Mouse (Mus musculus) effector memory CD4-positive, alpha-beta T cell, adult 5 months (primary cell): ENCODE data around the gene Nfat5. TPM values are rescaled to one million over a fixed set of nuclear protein-coding genes. Genes with fewer than 3 reads are reported as not detected.

ENCODE experiments used
- polyA plus RNA-seq: library from polyadenylated mRNA; unstranded; fragments of 100-300 nt; shearing (Covaris generic); gene quantifications from one replicate; pipeline ENCODE4 v1.2.1, GENCODE M21; 2017

Nfat5 gene
- polyA plus RNA-seq: 22.5 TPM

DNA sequence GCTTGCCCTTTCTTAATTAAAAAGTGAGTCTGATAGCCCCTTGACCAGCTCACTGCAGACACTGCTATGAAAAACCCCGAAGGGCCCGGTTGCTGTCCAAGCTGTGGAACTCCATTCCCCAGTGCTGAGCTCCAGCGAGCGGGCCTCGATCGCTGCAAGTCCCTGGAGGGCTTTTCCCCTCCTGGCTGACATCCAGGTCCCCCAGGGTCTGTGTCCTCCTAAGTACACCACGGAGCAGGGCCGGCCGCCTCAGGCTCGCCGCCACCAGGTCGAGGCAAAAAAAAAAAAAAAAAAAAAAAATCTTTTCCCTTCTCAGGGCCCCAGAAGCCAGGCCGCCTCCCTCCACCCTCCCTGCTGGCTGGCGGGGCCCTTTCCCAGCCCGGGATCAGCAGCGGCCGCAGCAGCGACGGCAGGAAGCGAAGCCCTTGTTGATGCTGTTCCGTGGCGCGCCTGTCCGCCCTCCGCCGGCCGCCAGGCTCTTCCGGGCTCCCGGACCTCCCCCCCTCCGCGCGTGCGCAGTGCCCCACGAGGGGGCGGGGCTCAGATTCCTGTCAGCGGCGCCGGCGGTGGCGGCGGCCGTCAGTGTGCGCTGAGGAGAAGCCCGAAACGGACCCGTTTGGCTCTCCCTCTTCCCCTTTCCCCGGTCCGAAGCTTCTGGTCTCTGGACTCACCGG lies at the start of gene Nfat5:
Gene Nfat5, plus strand, starts transcription at position 543 of the 674 bp plus-strand sequence.

DNA sequence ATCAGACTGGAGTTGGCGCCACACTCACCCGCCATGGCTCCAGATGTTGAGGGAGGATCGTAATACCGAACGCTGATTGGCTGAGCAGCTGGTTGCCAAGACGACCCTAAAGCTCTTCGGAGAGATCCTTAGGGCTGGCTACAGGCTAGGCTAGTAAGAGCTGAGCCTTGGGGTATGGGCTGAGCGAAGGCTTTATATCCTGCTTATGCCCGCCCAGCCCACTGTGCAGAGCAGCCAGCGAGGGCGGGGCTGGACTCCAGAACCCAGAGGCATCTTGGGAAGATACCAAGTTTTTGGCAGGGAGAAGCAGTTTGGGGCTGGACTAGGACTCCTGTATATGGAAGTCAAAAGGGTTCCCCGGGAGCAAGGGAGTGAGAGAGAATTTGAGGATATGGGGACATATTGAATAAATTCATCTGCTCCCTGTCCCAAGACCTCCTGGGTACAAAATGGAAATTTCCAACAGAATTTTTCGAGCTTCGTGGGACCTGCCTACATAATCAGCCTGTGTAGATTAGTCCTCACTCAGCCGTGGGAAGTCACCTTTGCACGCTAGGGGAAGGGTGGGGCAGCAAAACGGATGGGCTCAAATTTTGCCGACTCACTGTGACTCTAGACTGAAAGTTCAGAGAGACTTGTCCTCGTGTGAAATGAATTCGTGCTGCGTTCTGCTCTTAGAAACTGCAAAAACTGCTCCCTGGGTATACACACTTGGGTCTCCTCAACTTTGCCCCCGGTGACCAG lies 109.9 kb downstream of the Nfat5 start, which contains the start of gene Nqo1:
Gene Nqo1, minus strand, starts transcription at position 169 of the 744 bp plus-strand sequence.

DNA sequence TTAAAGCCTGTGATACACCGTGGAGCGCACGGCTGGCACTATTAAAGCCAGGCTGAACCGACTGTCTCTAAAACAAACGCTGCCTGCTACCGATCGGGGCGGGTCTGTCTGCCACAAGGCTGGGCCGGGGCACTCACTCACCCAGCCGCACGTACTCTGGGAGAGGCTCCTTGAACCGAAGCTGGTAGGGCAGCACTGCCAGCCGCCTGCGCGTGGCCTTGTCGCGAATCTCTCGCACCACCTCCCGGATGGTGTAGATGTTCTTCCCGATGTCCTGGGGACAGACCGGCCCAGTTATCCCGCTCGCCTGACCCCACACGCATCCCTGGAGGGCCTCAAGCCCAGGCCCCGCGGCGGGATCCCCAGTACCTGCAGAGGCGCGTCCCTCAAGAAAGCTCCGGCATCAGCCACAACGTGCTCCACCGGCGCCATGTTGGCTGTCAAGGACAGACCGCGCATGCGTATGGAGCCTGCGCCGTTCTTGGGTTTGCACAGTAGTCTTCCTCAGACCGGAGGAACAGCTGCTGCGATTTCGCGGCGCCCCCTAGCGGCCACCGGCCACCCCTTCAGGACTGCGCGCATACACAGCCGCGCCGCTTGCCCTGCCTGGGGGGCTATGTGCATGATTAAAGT lies 131.4 kb downstream of the Nfat5 start, which contains the start of gene Nob1:
Gene Nob1, minus strand, starts transcription at position 455 of the 633 bp plus-strand sequence.

Other genes with a start within 250 kb of the Nfat5 start
- 6.5 TPM for gene Pdf, start 244.9 kb upstream of the Nfat5 start, polyA plus RNA-seq
- gene Cog8, start 236.8 kb upstream of the Nfat5 start, polyA plus RNA-seq: 43.1 TPM
- gene Nip7, start 236.6 kb upstream of the Nfat5 start, polyA plus RNA-seq: 46.5 TPM
- gene Tmed6, start 227.8 kb upstream of the Nfat5 start, polyA plus RNA-seq: not detected
- gene Terf2, start 196.9 kb upstream of the Nfat5 start, polyA plus RNA-seq: 26.1 TPM
- gene Cyb5b, start 142.8 kb upstream of the Nfat5 start, polyA plus RNA-seq: 41.5 TPM
- gene Nqo1, start 109.7 kb downstream of the Nfat5 start, polyA plus RNA-seq: 0.40 TPM
- gene Nob1, start 131.6 kb downstream of the Nfat5 start, polyA plus RNA-seq: 57.5 TPM
- 82.4 TPM for gene Wwp2, start 142.9 kb downstream of the Nfat5 start, polyA plus RNA-seq